Mouse (Mus musculus) E14TG2a.4 (cell line): ENCODE results near the gene Pms1.

Source experiments
- CTCF ChIP-seq: conservative IDR thresholded peaks from 2 replicates; pipeline ENCODE4 v1.5.1; 2014; ENCODE audit warnings: low read length
- NANOG ChIP-seq: IDR thresholded peaks from 2 replicates; pipeline ENCODE4 v1.6.1; 2014; ENCODE audit warnings: borderline replicate concordance, low read length, mixed read lengths

- TF ChIP-seq CTCF, result no peak
- TF ChIP-seq NANOG, result no peak
These were observed 109.3 kb downstream of the Pms1 start, which contains the start of gene 1700019A02Rik for GRCm38 (mm10) chr1:53187536-53187935.
